Mouse (Mus musculus): ENCODE results near the gene Ccl8. TPM values are rescaled to one million over a fixed set of nuclear protein-coding genes. Genes with fewer than 3 reads are reported as not detected.

Gene Ccl8
- total RNA-seq (2021): not detected in 2 replicates
- long read RNA-seq: 0 reads

- no peak for DNase-seq
Measured at GRCm38 (mm10) chr11:82114885-82115284, at the start of gene Ccl8. Ccl8 (plus strand) TSS chr11:82115185.

- DNase-seq: no peak
Measured at GRCm38 (mm10) chr11:82066953-82067571, 47.9 kb upstream of the Ccl8 start.

DNA sequence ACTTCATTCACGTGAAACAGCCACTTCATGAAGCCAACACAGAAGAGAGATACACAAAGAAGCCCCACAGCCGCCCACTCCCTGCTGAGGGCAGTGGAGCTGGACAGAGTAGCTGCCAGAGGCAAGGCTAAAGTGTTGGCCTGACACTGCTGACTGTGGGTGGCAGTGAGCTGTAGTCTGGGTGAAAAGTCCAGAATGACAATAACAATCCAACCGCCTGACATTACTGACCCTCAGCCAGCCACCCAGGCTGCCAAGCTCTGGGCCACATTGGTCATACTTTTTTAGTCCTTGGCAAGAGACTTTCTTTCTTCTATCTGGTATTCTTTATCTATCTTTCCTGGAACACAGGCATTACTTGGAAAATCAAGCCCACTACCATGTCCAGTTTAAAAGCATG is 43.9 kb upstream of the Ccl8 start:
- no peak for DNase-seq

DNA sequence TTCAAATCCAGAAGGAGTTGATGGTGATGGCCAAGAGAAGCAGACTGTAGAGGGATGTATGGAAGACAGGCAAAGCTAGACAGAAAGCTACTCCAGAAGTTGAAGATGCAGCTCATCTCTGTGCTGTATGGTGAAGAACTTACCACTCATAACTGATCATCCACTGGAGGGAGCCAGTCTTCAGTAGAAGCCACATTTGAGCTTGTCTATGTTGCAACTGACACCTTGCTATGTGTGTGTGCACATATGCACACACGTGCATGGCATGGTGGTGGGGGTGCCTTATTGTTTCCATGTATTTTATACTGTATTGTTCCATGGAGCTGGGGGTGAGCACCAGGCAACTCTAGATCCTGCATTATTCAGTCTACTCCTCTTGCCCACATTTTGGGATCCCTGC is 42.6 kb upstream of the Ccl8 start:
- DNase-seq: no peak

GRCm38 (mm10) chr11:82072984-82073383 is 42.0 kb upstream of the Ccl8 start:
- no peak for DNase-seq

- no peak for DNase-seq
Measured at GRCm38 (mm10) chr11:82073686-82074085, 41.3 kb upstream of the Ccl8 start.

DNA sequence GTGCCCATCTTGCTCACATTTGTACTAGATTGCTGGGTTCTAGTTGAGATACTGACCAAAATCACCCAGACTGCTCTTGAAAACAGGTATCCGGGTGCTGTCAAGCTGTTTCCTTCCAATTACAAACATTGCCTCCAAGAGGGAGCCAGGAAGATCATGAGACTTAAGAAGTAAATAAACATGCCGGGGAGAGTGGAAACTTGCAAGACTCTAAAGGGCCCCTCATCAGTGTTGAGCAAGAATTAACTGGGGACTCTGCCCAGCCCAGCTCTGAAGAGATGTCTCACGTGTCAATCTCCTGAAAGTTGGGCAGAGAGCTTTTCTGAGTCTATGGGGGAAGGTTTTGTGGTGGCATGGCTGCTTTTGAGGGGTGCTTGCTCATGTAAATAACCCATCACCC is 38.0 kb upstream of the Ccl8 start:
- no peak for DNase-seq

GRCm38 (mm10) chr11:82078136-82078730 is 36.8 kb upstream of the Ccl8 start:
- no peak for DNase-seq

- DNase-seq: no peak
Measured at GRCm38 (mm10) chr11:82080865-82081264, 34.1 kb upstream of the Ccl8 start.

GRCm38 (mm10) chr11:82084360-82084759 is 30.6 kb upstream of the Ccl8 start:
- DNase-seq: no peak

GRCm38 (mm10) chr11:82099511-82100323 is 15.3 kb upstream of the Ccl8 start:
- no peak for DNase-seq

DNA sequence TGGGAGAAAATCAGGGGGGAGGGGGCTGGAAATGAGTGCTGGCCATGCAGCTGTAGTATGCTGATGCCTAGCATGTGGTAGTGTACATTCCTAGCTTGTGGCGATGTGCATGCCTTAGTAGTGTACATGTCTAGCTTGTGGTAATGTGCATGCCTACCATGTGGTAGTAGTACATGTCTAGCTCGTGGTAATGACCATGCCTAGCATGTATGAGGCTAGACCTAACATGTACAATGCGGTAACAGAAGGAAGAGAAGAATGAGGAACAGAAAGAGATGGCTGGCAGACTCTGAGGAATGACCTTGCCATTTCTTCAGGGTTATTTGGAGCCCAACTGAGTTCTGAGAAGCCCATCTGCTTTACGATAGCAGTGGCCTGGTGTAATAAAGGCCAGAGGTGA is 13.9 kb upstream of the Ccl8 start:
- DNase-seq: no peak

DNA sequence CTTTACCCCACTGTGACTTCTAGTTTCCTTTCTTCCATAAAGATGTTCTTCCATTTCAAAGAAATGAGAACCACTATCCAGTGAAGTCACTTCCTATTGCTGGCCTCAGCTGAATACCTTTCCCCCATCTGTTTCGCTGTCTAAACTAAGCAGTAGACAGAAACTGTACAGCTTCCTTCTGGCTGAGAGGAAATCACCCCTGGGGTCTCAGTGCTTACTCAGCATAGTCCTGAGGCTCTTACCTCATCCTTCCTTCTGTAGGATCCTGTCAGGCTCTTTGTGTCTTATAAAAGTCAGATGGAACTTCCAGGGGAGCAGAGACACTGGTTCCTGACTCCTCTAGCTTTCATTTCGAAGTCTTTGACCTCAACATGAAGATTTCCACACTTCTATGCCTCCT is 13.5 kb upstream of the Ccl8 start, which contains the start of gene Ccl12:
Gene Ccl12, plus strand, starts transcription at position 317 of the 400 bp plus-strand sequence.
- no peak for DNase-seq

GRCm38 (mm10) chr11:82109611-82110010 is 5.4 kb upstream of the Ccl8 start:
- DNase-seq: no peak

DNA sequence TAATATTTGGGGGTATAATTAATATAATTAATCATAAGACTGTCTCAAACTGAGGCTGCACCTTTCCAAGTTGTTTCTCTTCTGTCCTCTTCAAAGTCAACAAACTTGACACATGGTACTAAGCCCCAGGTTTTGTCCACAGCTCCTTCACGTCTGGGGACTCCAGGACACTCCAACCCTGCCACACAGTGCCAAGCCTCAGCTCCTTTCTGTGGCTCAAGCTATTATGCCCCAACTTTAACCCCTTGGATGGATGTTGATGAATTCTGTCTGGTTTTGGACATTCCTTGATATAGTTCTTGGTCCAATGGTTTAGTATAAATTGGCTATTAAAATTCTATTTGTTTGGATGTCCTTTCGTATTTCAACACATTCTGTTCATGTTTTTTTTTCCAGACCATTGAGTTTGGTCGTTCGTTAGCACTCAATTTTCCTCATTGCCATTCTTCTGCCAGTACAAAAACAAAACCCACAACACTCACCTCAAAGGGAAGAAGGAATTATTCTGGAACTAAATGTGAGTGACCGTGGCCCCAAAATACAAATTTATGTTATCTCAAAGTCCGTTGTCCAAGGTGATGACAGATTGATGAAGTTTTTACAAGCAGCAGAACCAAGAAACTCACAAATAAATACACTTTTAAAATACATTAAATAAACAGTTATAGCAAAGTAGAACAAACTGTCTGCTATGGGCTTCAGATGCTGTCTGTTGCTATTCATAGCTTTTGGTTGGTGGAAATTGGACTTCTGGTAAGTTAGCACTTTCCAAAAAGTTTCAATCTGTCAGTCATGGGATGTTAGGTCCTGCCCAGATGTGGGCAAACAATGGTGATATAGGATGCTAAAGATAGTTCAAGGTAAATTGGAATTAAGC is 4.4 kb upstream of the Ccl8 start:
- no peak for DNase-seq

DNA sequence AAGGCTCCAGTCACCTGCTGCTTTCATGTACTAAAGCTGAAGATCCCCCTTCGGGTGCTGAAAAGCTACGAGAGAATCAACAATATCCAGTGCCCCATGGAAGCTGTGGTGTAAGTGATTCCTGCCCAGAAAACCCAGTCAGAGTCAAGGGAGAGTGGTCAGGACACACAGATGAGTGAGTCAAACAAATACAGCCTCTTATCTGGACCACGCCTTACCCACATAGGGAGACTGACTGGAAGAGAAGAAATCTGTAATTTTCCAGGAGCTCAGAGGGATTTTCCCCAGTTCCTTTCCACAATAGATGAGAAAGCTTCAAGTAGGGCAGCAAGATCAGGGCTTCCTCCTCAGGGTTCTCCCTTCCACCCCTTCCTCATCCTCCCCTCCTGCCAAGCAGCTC is 1.1 kb downstream of the Ccl8 start:
- no peak for DNase-seq

- DNase-seq: no peak
Measured at GRCm38 (mm10) chr11:82132977-82133376, 18.0 kb downstream of the Ccl8 start.

GRCm38 (mm10) chr11:82136196-82136595 is 21.2 kb downstream of the Ccl8 start:
- peak; percentile 9 for DNase-seq

DNA sequence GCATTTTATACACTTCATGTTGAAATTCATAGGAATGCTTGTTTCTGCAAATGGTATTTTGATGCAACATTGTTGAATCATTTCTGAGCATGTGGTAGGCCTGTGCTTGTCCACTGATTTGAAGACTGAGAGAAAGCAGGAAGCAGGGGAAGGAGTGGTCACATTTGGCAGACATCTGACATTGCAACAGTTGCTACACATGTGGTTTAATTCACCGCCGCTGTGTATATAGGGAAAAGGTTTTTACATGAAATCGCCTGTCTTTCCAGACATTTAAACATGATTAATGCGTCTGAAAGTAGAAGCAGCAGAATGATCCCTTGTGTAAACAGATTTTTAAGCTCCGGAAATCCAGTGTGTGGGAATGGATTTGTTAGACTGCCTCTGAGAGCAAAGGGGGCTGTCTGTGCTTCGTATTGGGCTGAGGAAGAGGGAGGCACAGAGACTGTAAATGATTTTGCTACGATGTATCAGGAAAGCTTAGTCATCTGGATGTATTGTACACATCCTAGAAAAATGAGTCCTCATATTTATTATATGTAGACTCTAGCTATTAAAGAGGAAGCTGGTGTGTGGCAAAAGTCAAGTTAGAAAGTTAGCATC is 24.6 kb downstream of the Ccl8 start:
- no peak for DNase-seq

- DNase-seq: no peak
Measured at GRCm38 (mm10) chr11:82159126-82159525, 44.1 kb downstream of the Ccl8 start.

GRCm38 (mm10) chr11:82163285-82163684 is 48.3 kb downstream of the Ccl8 start:
- no peak for DNase-seq

Measured in adrenal gland, postnatal 25 days (tissue).